Mouse (Mus musculus) MEL (cell line): ENCODE measurements around the gene Atp5b.
A peak's percentile ranks its signal among the peaks of the same experiment; 100 is the strongest.
"Not testable (repeated sequence)": the region's sequence is repeated elsewhere in the genome, so short reads cannot be mapped to it uniquely, and the experiment has no call there.

Experiments
- BHLHE40 ChIP-seq: IDR thresholded peaks from 2 replicates; pipeline ENCODE4 v1.6.1; 2012; ENCODE audit warnings: low read depth, mild to moderate bottlenecking, inconsistent platforms, low read length, improper control_type of control experiment, borderline replicate concordance
- CTCF ChIP-seq, 3 experiments: IDR thresholded peaks in 2 of 3; conservative IDR thresholded peaks in 1 of 3; 2 replicates each; pipeline ENCODE4 v1.5.1; 2011 to 2012; ENCODE audit warnings: low read length in 3 of 3, low read depth in 2 of 3, mild to moderate bottlenecking in 2 of 3, improper control_type of control experiment in 1 of 3, inconsistent platforms in 1 of 3, mixed read lengths in 1 of 3, moderate library complexity in 1 of 3; ENCODE audit not compliant: control insufficient read depth in 1 of 3, insufficient read depth in 1 of 3, poor library complexity in 1 of 3, severe bottlenecking in 1 of 3
- EP300 ChIP-seq, 2 experiments: IDR thresholded peaks; 2 replicates each; pipeline ENCODE4 v1.6.1; 2011; ENCODE audit warnings: improper control_type of control experiment in 2 of 2, low read length in 2 of 2, low read depth in 1 of 2, mild to moderate bottlenecking in 1 of 2
- GATA1 ChIP-seq: IDR thresholded peaks from 2 replicates; pipeline ENCODE4 v1.6.1; 2011; ENCODE audit warnings: low read depth, low read length, improper control_type of control experiment
- POLR2A ChIP-seq, 2 experiments: IDR thresholded peaks; 2 replicates each; pipeline ENCODE4 v1.6.1; 2011 to 2012; ENCODE audit warnings: low read length in 2 of 2, mild to moderate bottlenecking in 2 of 2, control low read depth in 1 of 2, improper control_type of control experiment in 1 of 2, low read depth in 1 of 2, moderate library complexity in 1 of 2; ENCODE audit not compliant: control insufficient read depth in 1 of 2, insufficient read depth in 1 of 2, poor library complexity in 1 of 2
- RCOR1 ChIP-seq: IDR thresholded peaks from 2 replicates; pipeline ENCODE4 v1.6.1; 2012; ENCODE audit warnings: low read depth, mild to moderate bottlenecking, inconsistent platforms, low read length, improper control_type of control experiment
- UBTF ChIP-seq: IDR thresholded peaks from 2 replicates; pipeline ENCODE4 v1.6.1; 2012; ENCODE audit warnings: low read depth, mild to moderate bottlenecking, inconsistent platforms, low read length, improper control_type of control experiment, moderate library complexity, borderline replicate concordance; ENCODE audit not compliant: insufficient read depth
- ZMIZ1 ChIP-seq: IDR thresholded peaks from 2 replicates; pipeline ENCODE4 v1.6.1; 2012; ENCODE audit warnings: low read depth, mild to moderate bottlenecking, inconsistent platforms, low read length, improper control_type of control experiment, moderate library complexity

DNA sequence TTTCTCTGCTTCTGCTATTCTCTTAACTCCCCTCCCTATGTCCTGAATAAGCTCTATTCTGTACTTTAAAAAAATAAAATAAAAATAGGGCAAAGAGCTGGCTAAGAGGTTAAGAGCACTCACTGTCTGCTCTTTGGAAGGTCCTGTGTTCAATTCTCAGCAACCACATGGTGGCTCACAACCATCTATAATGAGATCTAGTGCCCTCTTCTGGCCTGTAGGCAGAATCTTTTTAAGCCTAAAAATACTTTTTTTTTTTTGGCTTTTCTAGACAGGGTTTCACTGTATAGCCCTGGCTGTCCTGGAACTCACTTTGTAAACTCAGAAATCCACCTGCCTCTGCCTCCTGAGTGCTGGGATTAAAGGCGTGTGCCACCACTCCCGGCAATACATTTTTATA, 12.6 kb upstream of the Atp5b start:
- not testable (repeated sequence) for TF ChIP-seq GATA1; UBTF; RCOR1; POLR2A (IDR thresholded peaks at IDR 0.05; ENCODE audit: control insufficient read depth in 1 of 2, insufficient read depth in 1 of 2, low read depth in 1 of 2, low read length in 2 of 2, poor library complexity in 1 of 2); ZMIZ1; BHLHE40; EP300 (IDR thresholded peaks at IDR 0.05; ENCODE audit: low read depth in 1 of 2, low read length in 2 of 2)
- TF ChIP-seq CTCF (IDR thresholded peaks at IDR 0.05 in 2 of 3, conservative IDR thresholded peaks at IDR 0.05 in 1 of 3; ENCODE audit: control insufficient read depth in 1 of 3, insufficient read depth in 1 of 3, low read depth in 2 of 3, low read length in 3 of 3, poor library complexity in 1 of 3, severe bottlenecking in 1 of 3) = peak in 1 of 3 experiments; percentile 55; a peak in 3 of 6 replicates
